Mouse (Mus musculus) lung, adult 2 months (tissue): Measurements from ENCODE around the gene Galnt9. TPM values are rescaled to one million over a fixed set of nuclear protein-coding genes. Genes with fewer than 3 reads are reported as not detected.

ENCODE experiments used
- DNase-seq: peaks from one replicate; pipeline ENCODE4 v3.0.0; 2022
- H3K4me1 ChIP-seq: fragments of 200-500 bp; 2 replicates; pipeline ENCODE4 v1.6.1; 2011; ENCODE audit warnings: low read length; ENCODE audit not compliant: control insufficient read depth, insufficient read depth
- H3K4me3 ChIP-seq: fragments of 200-500 bp; replicated peaks from 2 replicates; pipeline ENCODE3; 2011; ENCODE audit warnings: low read depth, mild to moderate bottlenecking, control low read depth, low read length; ENCODE audit errors: extremely low read depth
- CTCF ChIP-seq: fragments of 200-500 bp; IDR thresholded peaks from 2 replicates; pipeline ENCODE4 v1.5.1; 2011; ENCODE audit warnings: mild to moderate bottlenecking, low read length, control low read depth; ENCODE audit not compliant: insufficient read depth
- POLR2A ChIP-seq: fragments of 200-500 bp; IDR thresholded peaks from 2 replicates; pipeline ENCODE4 v1.6.1; 2011; ENCODE audit warnings: low read depth, mild to moderate bottlenecking, control low read depth, low read length, borderline replicate concordance; ENCODE audit errors: extremely low read depth
- WGBS: fragments of 180-500 bp; shearing (Covaris S2); methylation state at CpG from one replicate; pipeline ENCODE4 v1.1.7; 2018; 5-methylcytosine and 5-hydroxymethylcytosine counted together
- polyA plus RNA-seq: library from polyadenylated mRNA; depleted of rRNA; stranded (reverse); fragments of >200 nt; gene quantifications from 2 replicates; pipeline ENCODE4 v1.2.3, GENCODE M21; 2012

The Galnt9 gene
- polyA plus RNA-seq, 1 experiment, result 0.60 TPM

DNA sequence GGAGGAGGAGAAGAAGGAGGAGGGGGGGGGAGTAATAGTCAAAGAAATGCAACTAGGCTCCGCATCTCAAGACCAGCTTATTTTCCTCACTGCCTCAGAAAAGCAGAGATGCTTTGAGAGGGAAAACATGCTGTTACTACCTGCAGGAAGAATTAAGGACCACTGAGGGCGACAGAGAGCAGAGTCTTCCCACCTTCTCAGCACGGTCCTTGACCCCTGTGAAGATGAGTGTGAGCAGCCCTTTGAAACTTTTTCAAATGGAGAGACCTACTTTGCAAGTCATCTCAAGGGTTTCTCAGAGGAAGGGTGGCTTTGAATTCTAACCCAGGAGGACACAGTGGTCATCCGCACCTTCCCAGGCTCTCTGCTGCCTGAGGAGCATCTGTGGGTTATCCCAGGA, 6.7 kb downstream of the Galnt9 start:
- no peak for DNase-seq
- 14% methylated on average over 4 of the region's 4 CpGs for WGBS
- Histone ChIP-seq H3K4me1 (no peaks in the 10 kb centered on the region), H3K4me3 (no peak overlapping the region)
- TF ChIP-seq POLR2A (no peak), CTCF (no peak)

DNA sequence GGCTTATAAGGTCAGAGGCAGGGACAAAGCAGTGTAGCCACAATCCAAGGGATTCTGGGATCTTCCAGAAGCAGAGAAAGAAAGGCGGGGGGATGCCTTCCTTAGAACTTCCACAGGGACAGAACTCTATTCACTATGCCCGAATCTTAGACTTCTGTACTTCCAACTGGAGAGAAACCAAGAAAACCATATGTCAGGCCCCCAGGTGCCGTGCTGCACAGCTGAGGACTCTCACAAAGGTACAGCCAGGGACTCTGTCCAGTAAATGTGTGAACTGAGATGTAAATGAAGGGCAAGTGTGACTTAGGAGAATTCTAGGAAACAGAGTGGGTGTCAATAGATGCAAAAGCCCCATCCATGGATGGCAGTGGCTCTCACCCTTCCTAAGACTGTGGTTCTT, 7.8 kb downstream of the Galnt9 start:
- 68% methylated on average over 3 of the region's 3 CpGs for WGBS
- Histone ChIP-seq H3K4me3 (no peak overlapping the region), H3K4me1 (no peaks in the 10 kb centered on the region)
- TF ChIP-seq CTCF, result no peak
- no peak for TF ChIP-seq POLR2A
- no peak for DNase-seq

DNA sequence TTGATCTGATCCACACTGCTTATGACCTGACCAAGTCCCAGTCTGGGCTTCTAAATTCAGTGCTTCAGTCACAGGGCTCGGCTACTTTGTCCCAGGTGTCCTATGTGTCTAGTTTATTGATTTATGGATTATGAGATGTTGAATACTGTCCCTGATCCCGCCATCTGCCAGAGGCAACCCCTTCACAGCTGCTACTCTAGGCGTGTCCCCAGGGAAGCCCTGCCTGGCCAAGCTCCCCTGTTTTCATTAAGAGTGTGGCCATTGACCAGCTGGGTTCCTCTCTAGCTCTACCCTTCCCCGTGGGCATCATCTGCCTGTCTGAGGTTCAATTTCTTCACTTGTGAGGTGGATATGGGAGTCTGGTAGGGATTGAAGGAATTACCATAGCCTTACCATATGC, 9.2 kb downstream of the Galnt9 start:
- no peak for TF ChIP-seq CTCF
- TF ChIP-seq POLR2A, result no peak
- H3K4me1 ChIP-seq, result no peaks in the 10 kb centered on the region
- no peak for DNase-seq
- WGBS, result 65% methylated on average over 4 of the region's 4 CpGs
- H3K4me3 ChIP-seq, result no peak overlapping the region

DNA sequence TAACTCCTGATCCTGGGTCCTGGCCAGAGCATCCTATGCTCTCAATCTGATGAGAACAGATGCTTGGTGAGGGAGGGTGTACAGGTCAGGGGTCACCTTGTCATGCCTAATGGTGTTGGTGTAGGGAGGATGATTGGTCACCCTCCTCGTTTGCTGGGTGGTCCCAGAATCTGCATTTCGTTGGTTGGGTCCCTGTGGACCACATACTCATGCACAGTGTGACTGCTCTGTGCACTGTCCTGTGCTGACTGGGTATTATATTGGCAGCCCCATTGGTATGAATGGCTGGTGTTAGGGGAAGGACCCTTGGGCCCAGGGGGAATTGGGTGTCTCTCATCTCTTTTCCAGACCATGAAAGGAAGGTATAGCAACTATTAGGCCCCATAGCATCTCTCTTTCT, 11.0 kb downstream of the Galnt9 start:
- no peak for TF ChIP-seq POLR2A
- TF ChIP-seq CTCF, result no peak
- no peak for DNase-seq
- H3K4me1 ChIP-seq, result no peaks in the 10 kb centered on the region
- WGBS, result 34% methylated on average over 2 of the region's 2 CpGs
- no peak overlapping the region for H3K4me3 ChIP-seq

DNA sequence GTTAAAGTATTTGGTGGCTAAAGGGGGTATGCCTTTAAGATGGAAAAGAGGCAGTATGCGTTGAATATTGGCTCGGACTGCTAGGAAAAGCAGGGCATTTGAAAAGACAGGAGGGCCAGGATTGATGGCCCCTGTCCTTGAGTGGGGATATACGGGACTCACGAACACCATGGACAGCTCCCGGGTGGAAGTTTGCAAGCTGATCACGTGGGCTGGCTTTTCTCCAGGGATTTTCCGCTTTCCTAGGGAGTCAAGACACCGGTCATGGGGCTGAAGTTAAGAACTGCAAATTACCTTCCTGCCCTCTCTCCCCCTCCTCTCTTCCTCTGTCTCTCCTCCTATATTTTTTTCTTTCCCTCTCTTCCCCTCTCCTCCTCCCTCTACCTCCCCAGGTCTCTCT, 14.2 kb downstream of the Galnt9 start:
- TF ChIP-seq CTCF (no peak), POLR2A (no peak)
- Histone ChIP-seq H3K4me3 (no peak overlapping the region), H3K4me1 (no peaks in the 10 kb centered on the region)
- whole genome bisulfite sequencing, result 9% methylated on average over 8 of the region's 8 CpGs
- peak; percentile 54 for DNase-seq

DNA sequence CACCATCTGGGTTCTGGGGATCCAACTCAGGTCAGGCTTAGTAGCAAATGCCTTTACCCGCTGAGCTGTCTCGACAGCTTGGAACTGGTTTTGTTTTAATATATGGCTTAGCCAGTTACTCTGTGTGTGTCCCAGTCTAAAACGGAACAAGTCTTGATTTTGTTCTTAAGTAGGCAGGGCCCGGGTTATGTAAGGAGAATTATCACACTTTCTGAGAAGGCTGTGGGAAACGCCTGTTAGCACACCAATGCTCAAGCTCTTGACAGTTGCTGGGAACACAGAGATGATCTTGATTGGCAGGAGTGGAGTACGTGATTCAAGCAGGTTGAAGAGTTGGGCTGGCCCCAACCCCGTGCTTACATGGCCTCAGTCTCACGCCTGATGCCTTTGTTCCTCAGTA, 15.5 kb downstream of the Galnt9 start:
- H3K4me1 ChIP-seq, result no peaks in the 10 kb centered on the region
- WGBS, result 85% methylated on average over 8 of the region's 8 CpGs

DNA sequence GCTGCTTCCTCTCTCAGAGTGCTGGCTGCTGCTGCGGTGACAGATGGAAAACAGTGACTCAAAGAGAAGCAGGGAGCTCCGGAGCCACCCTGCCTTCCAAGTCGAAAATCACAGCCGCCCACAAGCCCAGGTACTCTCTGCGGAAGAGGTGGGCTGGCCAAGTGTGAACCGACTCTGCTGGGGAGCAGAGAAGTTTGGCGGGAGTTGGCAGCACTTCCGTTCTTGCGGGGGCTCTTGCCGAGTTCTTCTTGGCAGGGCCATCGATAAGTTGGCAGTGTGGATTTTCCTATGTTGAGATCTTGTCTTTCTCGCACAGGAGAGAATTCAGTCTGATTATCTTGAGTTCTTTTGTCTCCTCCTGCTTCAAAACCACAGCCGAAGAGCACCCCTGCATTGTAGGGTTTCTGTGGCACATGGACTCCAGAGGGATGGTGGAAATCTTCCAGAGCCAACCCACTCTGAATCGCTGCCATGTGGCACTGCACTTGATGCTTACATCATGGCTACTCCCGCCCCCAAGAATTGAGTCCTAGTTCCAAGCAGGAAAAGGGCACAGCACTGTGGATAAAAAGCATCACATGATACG, 18.7 kb downstream of the Galnt9 start:
- Histone ChIP-seq H3K4me3 (no peak overlapping the region), H3K4me1 (no peaks in the 10 kb centered on the region)
- 69% methylated on average over 16 of the region's 16 CpGs for WGBS
- TF ChIP-seq CTCF (no peak), POLR2A (no peak)
- DNase-seq, result no peak

More for the DNA sequence above, 15.5 kb downstream of the Galnt9 start:
- TF ChIP-seq CTCF (no peak), POLR2A (no peak)
- no peak for DNase-seq
- H3K4me3 ChIP-seq, result no peak overlapping the region

DNA sequence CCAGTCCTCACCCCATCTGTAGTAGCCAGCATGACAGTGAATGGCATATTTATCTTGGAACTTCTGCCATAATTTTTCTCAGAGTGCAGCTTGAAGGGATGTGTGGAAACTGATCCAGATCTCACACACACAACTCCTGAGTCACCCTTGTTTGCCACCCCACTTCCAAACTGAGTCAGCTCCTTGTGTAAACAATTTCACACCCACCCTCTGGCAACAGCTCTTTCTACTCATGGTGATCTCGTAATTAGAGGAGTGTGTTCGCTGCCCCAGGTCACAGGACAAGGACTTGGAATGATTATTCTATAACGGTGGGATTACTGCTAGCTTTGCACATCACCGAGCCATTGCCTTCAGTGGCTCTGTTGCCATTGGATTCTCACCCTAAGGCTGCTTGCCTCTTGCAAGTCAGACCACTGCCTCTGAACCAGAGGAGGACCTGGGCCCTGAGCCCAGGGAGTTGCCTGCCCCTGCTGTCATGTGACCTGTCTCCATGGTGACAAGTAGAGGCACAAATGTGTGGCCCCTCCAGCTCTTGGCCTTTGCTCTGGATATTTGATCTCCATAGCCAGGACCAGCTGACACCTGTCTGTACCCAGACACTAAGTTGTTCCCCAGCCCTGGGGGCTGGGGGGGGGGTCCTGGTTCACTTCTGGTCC, 21.0 kb downstream of the Galnt9 start:
- Histone ChIP-seq H3K4me1 (no peaks in the 10 kb centered on the region), H3K4me3 (no peak overlapping the region)
- TF ChIP-seq POLR2A (no peak), CTCF (no peak)
- peak; percentile 8 for DNase-seq
- 35% methylated on average over 4 of the region's 4 CpGs for WGBS

DNA sequence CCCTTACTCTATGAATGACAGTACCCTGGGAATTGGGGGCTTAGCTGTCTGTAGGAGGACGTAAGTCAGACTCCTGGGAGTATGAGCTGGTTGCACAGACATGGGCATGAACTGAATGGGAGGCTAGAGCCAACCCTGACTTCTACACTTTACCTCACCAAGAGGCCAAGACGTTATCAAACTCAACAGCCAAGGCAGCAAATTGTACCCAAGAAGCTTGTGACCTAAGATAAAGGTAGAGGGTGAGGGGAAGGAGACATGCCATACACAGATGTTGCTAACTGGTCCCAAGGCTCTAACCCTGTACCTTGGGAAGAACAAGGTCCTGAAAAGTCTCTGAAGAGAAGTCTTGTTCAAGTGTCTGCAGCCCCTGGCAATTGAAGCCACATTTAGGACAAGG, 23.4 kb downstream of the Galnt9 start:
- TF ChIP-seq CTCF (no peak), POLR2A (no peak)
- 76% methylated on average over 2 of the region's 2 CpGs for WGBS
- H3K4me1 ChIP-seq, result no peaks in the 10 kb centered on the region
- H3K4me3 ChIP-seq, result no peak overlapping the region
- no peak for DNase-seq

DNA sequence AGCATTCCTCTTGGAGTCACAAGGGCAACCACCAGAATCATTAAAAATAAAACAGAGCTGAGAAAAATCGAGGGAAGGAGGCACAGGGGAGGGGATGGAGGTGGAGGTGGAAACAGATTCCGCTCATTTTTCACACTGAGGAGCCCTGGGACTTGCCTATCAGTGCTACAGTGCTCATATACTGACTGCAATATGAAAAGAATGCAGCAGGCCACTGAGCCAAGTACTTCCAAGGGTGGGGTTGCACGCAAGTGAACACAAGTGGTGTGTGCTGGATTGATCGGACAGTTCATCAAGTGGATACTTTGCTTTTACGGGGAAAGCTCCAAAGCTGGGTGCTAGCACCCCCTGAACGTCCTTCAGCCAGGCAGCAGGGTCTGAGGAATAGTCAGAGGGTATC, 30.7 kb downstream of the Galnt9 start:
- no peaks in the 10 kb centered on the region for H3K4me1 ChIP-seq
- TF ChIP-seq CTCF, result no peak
- TF ChIP-seq POLR2A, result no peak
- H3K4me3 ChIP-seq, result no peak overlapping the region
- DNase-seq, result no peak
- 50% methylated on average over 6 of the region's 6 CpGs for WGBS

DNA sequence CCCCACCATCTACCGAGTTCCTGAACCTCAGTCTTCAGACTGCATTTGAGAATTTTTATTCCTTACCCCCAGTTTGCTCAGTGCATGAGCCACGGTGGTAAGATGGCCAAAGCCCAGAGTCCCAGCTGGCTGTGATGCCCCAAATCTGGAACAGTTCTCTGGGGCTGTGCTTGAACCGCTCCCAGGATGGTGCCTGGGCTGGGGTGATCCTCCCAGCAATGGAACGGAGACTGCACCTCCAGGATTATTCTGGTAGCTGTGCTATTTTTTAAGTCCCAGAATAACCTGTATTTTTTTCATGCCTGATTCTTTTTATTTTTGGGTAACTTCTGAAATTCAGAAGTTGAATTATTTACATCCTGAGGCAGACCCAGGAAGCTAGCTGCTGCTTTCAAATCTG, 35.1 kb downstream of the Galnt9 start:
- 90% methylated on average over 4 of the region's 4 CpGs for WGBS

More for the DNA sequence above, 35.1 kb downstream of the Galnt9 start:
- Histone ChIP-seq H3K4me3 (no peak overlapping the region), H3K4me1 (no peaks in the 10 kb centered on the region)
- TF ChIP-seq POLR2A (no peak), CTCF (no peak)
- no peak for DNase-seq
